In the genomic region with DNA sequence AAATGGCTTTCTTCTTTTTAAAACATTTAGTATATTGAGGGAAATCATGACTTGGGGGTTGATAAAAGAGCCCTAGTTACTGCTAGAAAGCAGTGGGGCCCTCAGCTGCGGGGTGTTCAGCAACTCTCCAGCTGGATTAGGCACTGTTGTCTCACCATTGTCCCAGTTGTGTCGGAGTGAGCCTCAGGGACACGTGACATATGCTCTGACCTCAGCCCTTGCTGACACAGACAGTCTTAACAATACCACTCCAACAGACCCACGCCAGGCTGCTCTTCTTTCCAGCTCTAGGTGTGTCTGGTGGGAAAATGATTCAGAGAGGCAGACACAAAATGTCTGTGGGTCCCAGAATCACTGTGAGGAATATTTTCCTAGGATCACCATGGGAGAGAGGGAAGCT, we compare ENCODE assay signal across 16 mouse cellular contexts.
DNase-seq lines count a peak whose midpoint lies in the region; ATAC-seq lines count a peak whose summit lies in the region.
"Had no signal": no experiment of that assay in that cellular context is flagged by ENCODE, and none has a peak within 500 bp of the region (broad histone marks: within the 10 kb centered on the region; RNA-seq: fewer than 3 reads in every experiment).

No protein-coding gene starts in this region.

- no peaks in the 10 kb centered on the region for H3K9me3 ChIP-seq in hindbrain, embryonic 10.5 days
- no peaks in the 10 kb centered on the region for H3K9me3 ChIP-seq in hindbrain, embryonic 13.5 days
- H3K9me3 ChIP-seq in midbrain, embryonic 10.5 days (replicated peaks): no peaks in the 10 kb centered on the region
- H3K9me3 ChIP-seq in midbrain, embryonic 15.5 days: no peaks in the 10 kb centered on the region
- H3K9me3 ChIP-seq: hindbrain, embryonic 15.5 days had no signal

- H3K4me2 ChIP-seq in hindbrain, embryonic 13.5 days: no peak overlapping the region
- no peak overlapping the region for H3K4me2 ChIP-seq in midbrain, embryonic 15.5 days
- H3K4me2 ChIP-seq: hindbrain, embryonic 15.5 days had no signal

- peak overlapping the region; percentile 59; the same call in 1 of the 2 replicates for H3K27ac ChIP-seq in hindbrain, embryonic 10.5 days
- no peak overlapping the region for H3K27ac ChIP-seq in hindbrain, embryonic 13.5 days
- H3K27ac ChIP-seq in midbrain, embryonic 10.5 days (replicated peaks): peak overlapping the region; percentile 70
- H3K27ac ChIP-seq in midbrain, embryonic 15.5 days: no peak overlapping the region
- H3K27ac ChIP-seq: hindbrain, embryonic 15.5 days; liver, embryonic 14.5 days had no signal

- no peak overlapping the region for H3K9ac ChIP-seq in hindbrain, embryonic 13.5 days
- H3K9ac ChIP-seq in midbrain, embryonic 15.5 days: no peak overlapping the region
- H3K9ac ChIP-seq: forebrain, postnatal 0 days; hindbrain, embryonic 15.5 days; liver, embryonic 14.5 days had no signal

- no peaks in the 10 kb centered on the region for H3K27me3 ChIP-seq in hindbrain, embryonic 10.5 days (ENCODE audit: insufficient read depth, poor library complexity, severe bottlenecking)
- no peaks in the 10 kb centered on the region for H3K27me3 ChIP-seq in hindbrain, embryonic 13.5 days
- H3K27me3 ChIP-seq in midbrain, embryonic 10.5 days (ENCODE audit: low read depth, poor library complexity, severe bottlenecking): no peaks in the 10 kb centered on the region
- no peaks in the 10 kb centered on the region for H3K27me3 ChIP-seq in midbrain, embryonic 15.5 days (replicated peaks)
- H3K27me3 ChIP-seq: hindbrain, embryonic 15.5 days had no signal

- peaks cover 20% of the 10 kb centered on the region for H3K4me1 ChIP-seq in hindbrain, embryonic 10.5 days (replicated peaks)
- H3K4me1 ChIP-seq in hindbrain, embryonic 13.5 days (replicated peaks): no peaks in the 10 kb centered on the region
- peaks cover 20% of the 10 kb centered on the region for H3K4me1 ChIP-seq in midbrain, embryonic 10.5 days
- H3K4me1 ChIP-seq in midbrain, embryonic 15.5 days: no peaks in the 10 kb centered on the region
- H3K4me1 ChIP-seq: hindbrain, embryonic 15.5 days had no signal

- ATAC-seq in hindbrain, embryonic 13.5 days (ENCODE audit: low FRiP score): no peak
- no peak for ATAC-seq in midbrain, embryonic 15.5 days (replicated peaks)
- ATAC-seq: forebrain, postnatal 0 days had no signal

- 21% methylated on average over 4 of the region's 4 CpGs for WGBS in hindbrain, embryonic 10.5 days
- WGBS in hindbrain, embryonic 13.5 days: 17% methylated on average over 4 of the region's 4 CpGs
- WGBS in midbrain, embryonic 10.5 days: 27% methylated on average over 4 of the region's 4 CpGs
- WGBS in midbrain, embryonic 15.5 days: 17% methylated on average over 4 of the region's 4 CpGs

- no peaks in the 10 kb centered on the region for H3K36me3 ChIP-seq in hindbrain, embryonic 10.5 days
- no peaks in the 10 kb centered on the region for H3K36me3 ChIP-seq in hindbrain, embryonic 13.5 days
- H3K36me3 ChIP-seq in midbrain, embryonic 10.5 days: no peaks in the 10 kb centered on the region
- no peaks in the 10 kb centered on the region for H3K36me3 ChIP-seq in midbrain, embryonic 15.5 days (replicated peaks)
- H3K36me3 ChIP-seq: hindbrain, embryonic 15.5 days had no signal

- DNase-seq in hindbrain, embryonic 10.5 days (ENCODE audit: low spot score): peak; percentile 26
- DNase-seq in midbrain, embryonic 10.5 days (ENCODE audit: low spot score): peak; percentile 33
- peak; percentile 41 for DNase-seq in embryo, embryonic 10.5 days (ENCODE audit: low spot score)
- DNase-seq in naive thymus-derived CD4-positive, alpha-beta T cell, adult 2 months (ENCODE audit: low read depth): peak; percentile 34
- no peak for DNase-seq in ovary, postnatal 10 days (ENCODE audit: low spot score)
- DNase-seq: adrenal gland, postnatal 10 days; cerebellum, postnatal 25 days; forebrain, postnatal 0 days; gastrocnemius, postnatal 36 days; kidney, adult 8-10 months; right cerebral cortex, postnatal 14 days; thymus, postnatal 36 days had no signal

- H3K4me3 ChIP-seq in hindbrain, embryonic 10.5 days: no peak overlapping the region
- no peak overlapping the region for H3K4me3 ChIP-seq in hindbrain, embryonic 13.5 days
- no peak overlapping the region for H3K4me3 ChIP-seq in midbrain, embryonic 10.5 days
- H3K4me3 ChIP-seq in midbrain, embryonic 15.5 days: no peak overlapping the region
- H3K4me3 ChIP-seq: hindbrain, embryonic 15.5 days had no signal

Comparison
In these comparisons a context has a peak if more than half of its experiments do, and no peak if none do; other contexts are left out.
1. H3K27ac ChIP-seq: peak in hindbrain, embryonic 10.5 days (single experiment) and midbrain, embryonic 10.5 days (single experiment); none in hindbrain, embryonic 13.5 days (single experiment) and midbrain, embryonic 15.5 days (single experiment).